Mouse (Mus musculus) intestine, embryonic 14.5 days (tissue): ENCODE results near the gene Fstl4. TPM values are rescaled to one million over a fixed set of nuclear protein-coding genes. Genes with fewer than 3 reads are reported as not detected.

Experiments
- ATAC-seq: fragments of 200-750 bp; cut with Nextera tagmentation; replicated peaks from 2 replicates; pipeline ENCODE4 v1.8.0; 2017; ENCODE audit warnings: low read depth, moderate number of reproducible peaks, moderate TSS enrichment, moderate library complexity; ENCODE audit not compliant: low FRiP score, low TSS enrichment
- DNase-seq: peaks from one replicate; pipeline ENCODE4 v3.0.0-alpha.2; 2018; ENCODE audit warnings: low spot score
- H3K27ac ChIP-seq: fragments of 300-500 bp; sonication (generic); 2 replicates; pipeline ENCODE4 v1.5.1; 2014; ENCODE audit warnings: low read depth, mild to moderate bottlenecking, control low read depth
- H3K27me3 ChIP-seq: fragments of 300-500 bp; sonication (generic); replicated peaks from 2 replicates; pipeline ENCODE4 v1.6.1; 2014; ENCODE audit warnings: low read length, control low read depth; ENCODE audit not compliant: control insufficient read depth, insufficient read depth
- H3K36me3 ChIP-seq: fragments of 300-500 bp; sonication (generic); 2 replicates; pipeline ENCODE4 v1.6.1; 2014; ENCODE audit warnings: low read length, control low read depth; ENCODE audit not compliant: control insufficient read depth, insufficient read depth
- H3K4me1 ChIP-seq: fragments of 300-500 bp; sonication (generic); replicated peaks from 2 replicates; pipeline ENCODE4 v1.6.1; 2014; ENCODE audit warnings: low read length, control low read depth, mixed read lengths; ENCODE audit not compliant: control insufficient read depth, insufficient read depth
- H3K4me2 ChIP-seq: fragments of 300-500 bp; sonication (generic); 2 replicates; pipeline ENCODE4 v1.6.1; 2014; ENCODE audit warnings: low read length
- H3K4me3 ChIP-seq: fragments of 300-500 bp; sonication (generic); 2 replicates; pipeline ENCODE4 v1.5.1; 2014; ENCODE audit warnings: low read depth, low read length, control low read depth, mixed read lengths
- H3K9ac ChIP-seq: fragments of 300-500 bp; sonication (generic); 2 replicates; pipeline ENCODE4 v1.6.1; 2014; ENCODE audit warnings: mild to moderate bottlenecking, low read length
- H3K9me3 ChIP-seq: fragments of 300-500 bp; sonication (generic); 2 replicates; pipeline ENCODE4 v1.6.1; 2016; ENCODE audit warnings: low read length, control low read depth; ENCODE audit not compliant: control insufficient read depth
- WGBS: fragments of 180-500 bp; shearing (Covaris S2); extraction: QIAGEN DNeasy Blood & Tissue Kit; methylation state at CpG from one replicate; pipeline ENCODE4 v1.1.7; 2014; 5-methylcytosine and 5-hydroxymethylcytosine counted together
- polyA plus RNA-seq: library from polyadenylated mRNA; unstranded; fragments of >200 nt; fragmentation: Nextera tagmentation; extraction: Ambion mirVana; gene quantifications from 2 replicates; pipeline ENCODE4 v1.2.1, GENCODE M21; 2014

The Fstl4 gene
- polyA plus RNA-seq, 1 experiment from 2014 or later = 7.7 TPM

- whole genome bisulfite sequencing = 82% methylated on average over 5 of the region's 5 CpGs
- H3K9me3 ChIP-seq = no peaks in the 10 kb centered on the region
- no peak overlapping the region for H3K27ac ChIP-seq
- no peak for ATAC-seq
- no peaks in the 10 kb centered on the region for H3K27me3 ChIP-seq
- no peak overlapping the region for H3K4me2 ChIP-seq
- no peak for DNase-seq
- H3K9ac ChIP-seq = no peak overlapping the region
- no peak overlapping the region for H3K4me3 ChIP-seq
- H3K36me3 ChIP-seq = no peaks in the 10 kb centered on the region
- no peaks in the 10 kb centered on the region for H3K4me1 ChIP-seq
These were observed 139.7 kb downstream of the Fstl4 start for GRCm38 (mm10) chr11:52904101-52904500.

GRCm38 (mm10) chr11:52910788-52911187 is 146.4 kb downstream of the Fstl4 start:
- Histone ChIP-seq H3K27ac (no peak overlapping the region), H3K9me3 (no peaks in the 10 kb centered on the region), H3K27me3 (no peaks in the 10 kb centered on the region), H3K9ac (no peak overlapping the region), H3K4me3 (no peak overlapping the region), H3K4me2 (no peak overlapping the region), H3K36me3 (no peaks in the 10 kb centered on the region), H3K4me1 (no peaks in the 10 kb centered on the region)
- WGBS = 69% methylated on average over 7 of the region's 7 CpGs
- ATAC-seq (no peak), DNase-seq (no peak)

- WGBS = 72% methylated on average over 6 of the region's 6 CpGs
- Histone ChIP-seq H3K4me2 (no peak overlapping the region), H3K4me1 (peaks cover 5% of the 10 kb centered on the region; the same call in 1 of the 2 replicates), H3K27ac (no peak overlapping the region), H3K9me3 (no peaks in the 10 kb centered on the region), H3K27me3 (no peaks in the 10 kb centered on the region), H3K9ac (no peak overlapping the region), H3K36me3 (no peaks in the 10 kb centered on the region), H3K4me3 (no peak overlapping the region)
- ATAC-seq (no peak), DNase-seq (no peak)
These were observed 150.0 kb downstream of the Fstl4 start for GRCm38 (mm10) chr11:52914431-52914830.

- no peak overlapping the region for H3K27ac ChIP-seq
- H3K9me3 ChIP-seq = no peaks in the 10 kb centered on the region
- peaks cover 10% of the 10 kb centered on the region; the same call in 1 of the 2 replicates for H3K4me1 ChIP-seq
- H3K36me3 ChIP-seq = no peaks in the 10 kb centered on the region
- DNase-seq (no peak), ATAC-seq (no peak)
- no peak overlapping the region for H3K9ac ChIP-seq
- H3K27me3 ChIP-seq = no peaks in the 10 kb centered on the region
- 92% methylated on average over 2 of the region's 2 CpGs for WGBS
- no peak overlapping the region for H3K4me3 ChIP-seq
- no peak overlapping the region for H3K4me2 ChIP-seq
These were observed 151.2 kb downstream of the Fstl4 start for GRCm38 (mm10) chr11:52915648-52916047.

- H3K4me3 ChIP-seq = no peak overlapping the region
- no peaks in the 10 kb centered on the region for H3K27me3 ChIP-seq
- no peak for DNase-seq
- no peak overlapping the region for H3K27ac ChIP-seq
- WGBS = 32% methylated on average over 15 of the region's 15 CpGs
- H3K36me3 ChIP-seq = no peaks in the 10 kb centered on the region
- no peaks in the 10 kb centered on the region for H3K9me3 ChIP-seq
- no peak for ATAC-seq
- peaks cover 10% of the 10 kb centered on the region; the same call in 1 of the 2 replicates for H3K4me1 ChIP-seq
- H3K9ac ChIP-seq = no peak overlapping the region
- H3K4me2 ChIP-seq = no peak overlapping the region
These were observed 155.0 kb downstream of the Fstl4 start for GRCm38 (mm10) chr11:52919231-52919960.

- H3K9ac ChIP-seq = no peak overlapping the region
- ATAC-seq (no peak), DNase-seq (no peak)
- H3K27me3 ChIP-seq = no peaks in the 10 kb centered on the region
- H3K4me1 ChIP-seq = peaks cover 8% of the 10 kb centered on the region; the same call in 1 of the 2 replicates
- WGBS = 78% methylated on average over 2 of the region's 2 CpGs
- H3K9me3 ChIP-seq = no peaks in the 10 kb centered on the region
- H3K36me3 ChIP-seq = no peaks in the 10 kb centered on the region
- no peak overlapping the region for H3K4me3 ChIP-seq
- H3K27ac ChIP-seq = no peak overlapping the region
- no peak overlapping the region for H3K4me2 ChIP-seq
These were observed 159.8 kb downstream of the Fstl4 start for GRCm38 (mm10) chr11:52924196-52924595.

- no peaks in the 10 kb centered on the region for H3K27me3 ChIP-seq
- no peak overlapping the region for H3K4me2 ChIP-seq
- 88% methylated on average over 4 of the region's 4 CpGs for WGBS
- no peak overlapping the region for H3K27ac ChIP-seq
- no peak overlapping the region for H3K4me3 ChIP-seq
- H3K9ac ChIP-seq = no peak overlapping the region
- no peaks in the 10 kb centered on the region for H3K9me3 ChIP-seq
- no peaks in the 10 kb centered on the region for H3K36me3 ChIP-seq
- DNase-seq (no peak), ATAC-seq (no peak)
- no peaks in the 10 kb centered on the region for H3K4me1 ChIP-seq
These were observed 163.9 kb downstream of the Fstl4 start for GRCm38 (mm10) chr11:52928321-52928720.

- H3K4me1 ChIP-seq = no peaks in the 10 kb centered on the region
- whole genome bisulfite sequencing = 64% methylated on average over 12 of the region's 12 CpGs
- no peaks in the 10 kb centered on the region for H3K27me3 ChIP-seq
- no peak overlapping the region for H3K4me2 ChIP-seq
- no peak overlapping the region for H3K9ac ChIP-seq
- DNase-seq (no peak), ATAC-seq (no peak)
- H3K4me3 ChIP-seq = no peak overlapping the region
- no peak overlapping the region for H3K27ac ChIP-seq
- H3K36me3 ChIP-seq = no peaks in the 10 kb centered on the region
- H3K9me3 ChIP-seq = no peaks in the 10 kb centered on the region
These were observed 175.1 kb downstream of the Fstl4 start for GRCm38 (mm10) chr11:52939336-52940070.
